Mouse (Mus musculus) adrenal gland, adult 18-20 months (tissue): ENCODE results near the gene A3galt2. TPM values are rescaled to one million over a fixed set of nuclear protein-coding genes. Genes with fewer than 3 reads are reported as not detected.

ENCODE experiments used
- DNase-seq, 2 experiments: peaks; one replicate each; pipeline ENCODE4 v3.0.0; 2021 to 2022; ENCODE audit warnings: low spot score in 2 of 2
- total RNA-seq, 2 experiments: library from RNA; stranded (reverse); gene quantifications; 1 replicate in 1 of 2; 2 replicates in 1 of 2; pipeline ENCODE4 v1.2.3; 2021

A3galt2 gene
- total RNA-seq, 2 experiments from 2014 or later = 0.17 to 0.42 TPM

DNA sequence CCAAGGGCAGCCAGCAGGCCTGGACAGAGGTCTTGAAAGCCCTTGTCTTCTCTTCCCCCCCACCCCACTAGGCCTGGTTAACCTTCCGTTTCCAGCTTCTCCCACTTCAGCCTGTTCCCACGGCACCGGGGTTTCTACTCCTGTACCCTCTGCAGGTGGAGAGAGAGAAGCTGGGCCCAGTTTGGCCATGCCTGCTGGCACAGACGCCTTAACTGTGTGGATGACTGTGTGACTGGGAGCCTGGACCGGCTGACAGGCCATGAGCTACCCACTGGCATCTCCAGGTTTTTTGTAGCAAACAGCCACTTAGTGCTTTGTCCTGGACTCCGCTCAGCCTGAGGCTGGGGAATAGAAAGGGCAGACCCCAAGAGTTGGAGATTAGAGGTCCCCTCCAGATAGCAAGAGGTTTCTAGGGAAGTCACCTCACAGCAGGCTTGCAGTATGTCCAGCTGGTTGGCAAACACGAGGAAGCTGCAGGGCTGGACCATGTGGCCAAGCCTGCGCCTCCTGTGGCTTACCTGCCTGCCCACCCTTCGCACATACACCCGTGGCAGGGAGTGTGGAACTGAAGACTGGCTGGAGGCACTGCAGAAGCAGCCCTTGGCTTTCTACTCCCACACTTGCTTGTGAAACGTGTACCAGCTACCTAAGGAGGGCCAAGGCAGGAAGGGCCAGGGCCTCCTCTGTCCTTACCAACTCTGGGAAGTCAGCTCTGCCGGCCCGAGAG lies 3.0 kb upstream of the A3galt2 start:
- DNase-seq = no peak

DNA sequence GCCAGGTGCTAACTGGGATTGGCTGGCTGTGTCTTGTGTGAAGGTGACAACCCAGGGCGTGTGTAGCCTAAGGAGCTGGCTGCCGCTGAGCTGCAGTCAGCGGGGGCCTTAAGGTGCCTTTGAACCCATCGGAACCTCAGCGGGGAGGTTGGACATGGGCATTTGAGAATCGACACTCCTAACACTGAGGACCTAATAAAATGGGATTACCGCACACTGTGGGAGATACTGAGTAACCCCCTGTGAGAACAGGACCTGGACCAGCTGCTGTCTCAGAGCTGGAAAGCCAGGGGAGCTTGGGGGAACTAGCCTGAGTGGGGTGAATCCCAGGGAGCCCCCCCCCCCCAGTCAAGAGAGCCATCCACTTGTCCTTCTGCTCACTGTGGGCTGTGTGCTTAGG lies 1.6 kb upstream of the A3galt2 start:
- no peak for DNase-seq

DNA sequence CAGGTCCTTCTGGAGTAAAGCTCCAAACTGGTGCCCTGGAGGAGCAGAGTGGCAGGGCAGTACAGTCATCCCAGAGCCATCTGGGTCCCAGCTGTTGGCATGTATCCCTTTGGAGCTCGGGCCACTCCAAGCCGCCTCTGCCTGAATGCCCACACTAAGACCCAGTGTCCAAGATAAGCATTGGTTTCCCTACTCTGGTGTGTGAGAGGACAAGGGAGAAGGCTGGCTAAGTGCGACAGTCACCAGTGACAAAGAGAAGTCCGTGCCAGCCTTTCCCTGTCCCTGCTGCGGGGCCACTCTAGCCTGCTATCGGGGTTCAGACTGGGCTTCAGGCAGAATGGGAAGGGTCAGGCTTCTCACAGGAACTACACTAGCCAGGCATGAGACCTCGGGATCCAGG lies 736 bp downstream of the A3galt2 start:
- no peak for DNase-seq

DNA sequence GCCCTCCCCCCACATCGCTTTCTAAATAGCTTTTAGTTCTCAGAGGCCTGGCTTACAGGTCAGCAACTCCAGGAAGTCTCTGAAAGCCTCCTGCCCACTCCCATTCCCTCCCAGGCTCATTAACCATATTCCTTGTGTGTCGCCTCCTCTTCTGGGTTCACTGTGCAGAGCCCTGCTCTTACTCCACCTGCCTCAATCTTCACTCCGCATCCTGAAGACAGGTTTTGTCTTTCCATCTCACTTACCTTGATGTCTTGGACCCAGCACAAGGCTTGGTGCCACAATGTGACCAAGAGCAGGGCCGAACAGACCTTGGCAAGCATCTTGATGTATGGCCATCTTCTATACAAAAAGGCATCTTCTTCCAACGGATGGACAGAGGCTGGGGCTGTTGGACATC lies 4.0 kb downstream of the A3galt2 start:
- DNase-seq = no peak

DNA sequence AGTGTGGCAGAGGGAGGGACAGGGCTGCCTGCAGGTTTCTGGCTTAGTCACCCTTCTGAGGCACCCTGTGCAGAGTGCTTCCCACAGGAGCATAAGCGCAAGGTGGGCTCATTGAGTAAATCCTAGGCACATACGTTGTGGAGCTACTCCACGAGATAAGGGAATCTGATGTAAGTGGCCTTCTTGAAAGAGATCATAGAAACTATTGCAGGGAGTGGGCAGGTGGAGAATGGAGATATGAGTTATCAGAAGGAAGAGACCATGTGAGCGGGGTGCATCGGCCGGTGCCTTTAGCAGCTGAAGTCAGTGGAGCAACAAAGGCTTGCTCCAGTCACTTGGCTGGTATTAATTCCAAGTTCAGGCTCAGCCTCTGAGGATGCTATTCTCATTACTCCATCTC lies 4.9 kb downstream of the A3galt2 start:
- no peak for DNase-seq

DNA sequence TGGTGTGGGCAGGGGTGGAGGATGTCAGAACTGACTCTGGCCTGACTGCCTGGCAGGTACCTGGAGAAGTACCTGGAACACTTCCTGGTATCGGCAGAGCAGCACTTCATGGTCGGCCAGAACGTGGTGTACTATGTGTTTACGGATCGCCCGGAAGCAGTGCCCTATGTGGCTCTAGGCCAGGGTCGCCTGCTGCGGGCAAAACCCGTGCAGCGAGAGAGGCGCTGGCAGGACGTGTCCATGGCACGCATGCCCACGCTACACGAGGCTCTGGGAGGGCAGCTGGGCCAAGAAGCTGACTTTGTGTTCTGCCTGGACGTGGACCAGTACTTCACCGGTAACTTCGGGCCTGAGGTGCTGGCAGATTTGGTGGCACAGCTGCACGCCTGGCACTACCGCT lies 11.8 kb downstream of the A3galt2 start:
- no peak for DNase-seq

DNA sequence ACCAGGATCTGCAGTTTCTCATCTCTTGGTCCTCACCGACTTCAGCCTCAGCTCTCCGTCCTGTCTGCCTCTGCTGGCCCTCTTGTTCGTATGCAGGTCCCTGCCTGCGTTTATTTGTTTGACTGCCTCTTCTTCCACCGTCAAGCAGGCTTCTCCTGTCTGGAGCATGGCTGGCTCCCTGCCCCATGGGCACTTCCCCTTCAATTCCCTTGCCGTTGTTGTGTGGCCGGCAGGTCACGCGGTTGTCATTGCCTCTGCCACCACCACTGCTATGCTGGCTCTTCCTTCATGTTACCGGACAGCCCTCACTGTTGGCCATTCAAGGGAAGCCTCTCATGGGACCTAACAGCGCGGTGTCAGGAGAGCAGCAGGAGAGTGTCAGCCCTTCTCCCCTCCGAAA lies 13.0 kb downstream of the A3galt2 start:
- no peak for DNase-seq

DNA sequence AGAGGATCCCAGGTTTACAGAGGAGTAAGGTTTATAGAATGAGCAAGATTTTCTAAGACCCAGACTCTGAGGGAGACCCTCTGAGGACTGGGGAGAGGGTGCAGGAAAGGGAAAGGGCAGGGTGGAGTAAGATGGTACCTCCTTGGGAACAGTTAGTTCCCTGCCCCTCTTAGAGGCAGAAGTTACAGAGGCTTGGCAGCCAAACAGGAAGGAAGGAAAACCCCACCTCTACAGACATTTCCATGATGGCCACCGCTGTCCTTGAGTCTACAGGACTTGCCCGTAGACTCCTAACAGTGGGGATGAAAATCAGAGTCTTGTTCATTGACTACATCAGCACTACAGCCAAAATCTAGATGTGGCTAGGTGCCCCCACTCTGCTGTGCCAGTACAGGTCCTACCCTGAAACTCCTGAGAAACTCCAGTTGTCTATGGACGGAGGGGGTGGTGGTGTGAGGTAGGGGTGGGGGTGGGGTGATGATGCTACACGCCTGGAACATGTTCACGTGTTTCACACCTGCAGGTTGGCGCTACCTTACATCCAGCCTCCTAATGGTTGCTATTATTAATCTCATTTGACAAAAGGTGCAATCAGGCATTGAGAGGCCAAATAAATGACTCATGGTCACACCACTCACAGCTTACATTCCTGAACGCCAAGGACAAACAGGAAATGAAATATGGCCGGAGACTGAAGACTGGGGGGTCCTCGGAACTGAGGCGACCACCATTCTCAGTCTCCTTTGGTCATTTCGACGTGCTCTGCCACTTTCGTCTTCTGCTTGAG lies 14.6 kb downstream of the A3galt2 start:
- no peak for DNase-seq

DNA sequence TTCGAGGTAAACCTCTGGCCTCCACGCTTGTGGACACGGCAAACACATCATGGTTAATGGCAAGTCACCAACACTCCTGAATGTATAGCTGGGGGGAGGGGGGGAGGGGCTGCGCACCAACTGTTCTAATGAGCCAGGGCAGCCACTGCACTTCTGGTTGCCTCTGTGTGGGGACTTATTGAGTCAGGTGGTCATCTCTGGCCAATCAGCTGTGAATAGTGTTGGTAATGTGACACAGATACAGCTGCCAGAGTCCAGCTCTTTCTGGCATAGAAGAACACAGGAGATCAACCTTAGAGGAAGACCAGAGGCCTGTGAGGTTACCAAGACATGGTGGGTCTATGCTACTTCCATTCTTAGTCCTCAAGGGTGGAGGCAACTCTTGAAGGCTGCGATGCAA lies 15.5 kb downstream of the A3galt2 start:
- DNase-seq = no peak

DNA sequence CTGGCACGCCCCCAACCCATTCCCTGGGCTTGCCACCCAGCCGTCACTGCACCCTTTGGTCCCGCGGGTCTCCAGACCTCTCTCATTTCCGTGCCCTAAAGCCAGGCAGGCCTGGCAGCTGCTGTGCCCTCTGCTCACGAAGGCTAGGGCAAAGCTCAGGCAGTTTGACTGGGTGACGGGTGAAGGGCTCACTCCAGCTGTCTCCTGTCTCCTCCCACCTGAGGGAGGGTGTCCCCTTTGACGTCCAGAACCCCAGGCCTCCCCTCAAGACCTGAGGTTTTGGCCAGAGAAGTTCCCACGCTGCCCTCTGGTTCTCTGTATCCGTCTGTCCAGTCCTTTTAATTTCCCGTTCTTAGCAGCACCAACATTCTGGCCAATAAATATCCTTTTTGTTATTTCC lies 18.7 kb downstream of the A3galt2 start:
- no peak for DNase-seq

DNA sequence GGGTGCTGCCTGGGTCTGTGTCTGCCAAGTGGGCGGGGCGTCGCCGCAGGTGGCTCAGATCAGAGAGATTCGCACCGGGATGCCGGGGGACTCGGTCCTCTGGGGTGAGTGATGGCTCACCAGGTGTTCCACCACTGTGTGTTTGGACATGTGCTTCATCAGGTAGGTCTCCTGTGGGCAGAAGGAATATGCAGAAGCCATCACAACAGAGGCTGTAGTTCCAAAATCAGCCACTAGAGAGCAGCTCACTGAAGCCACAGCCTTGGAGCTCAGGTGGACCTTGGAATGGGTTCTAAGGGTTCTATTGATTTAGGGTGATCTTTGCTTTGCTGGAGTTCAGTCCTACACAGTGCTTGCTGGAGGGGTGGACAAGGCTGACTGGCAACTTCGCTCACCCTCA lies 19.3 kb downstream of the A3galt2 start:
- DNase-seq = peak; percentile 46 to 50

DNA sequence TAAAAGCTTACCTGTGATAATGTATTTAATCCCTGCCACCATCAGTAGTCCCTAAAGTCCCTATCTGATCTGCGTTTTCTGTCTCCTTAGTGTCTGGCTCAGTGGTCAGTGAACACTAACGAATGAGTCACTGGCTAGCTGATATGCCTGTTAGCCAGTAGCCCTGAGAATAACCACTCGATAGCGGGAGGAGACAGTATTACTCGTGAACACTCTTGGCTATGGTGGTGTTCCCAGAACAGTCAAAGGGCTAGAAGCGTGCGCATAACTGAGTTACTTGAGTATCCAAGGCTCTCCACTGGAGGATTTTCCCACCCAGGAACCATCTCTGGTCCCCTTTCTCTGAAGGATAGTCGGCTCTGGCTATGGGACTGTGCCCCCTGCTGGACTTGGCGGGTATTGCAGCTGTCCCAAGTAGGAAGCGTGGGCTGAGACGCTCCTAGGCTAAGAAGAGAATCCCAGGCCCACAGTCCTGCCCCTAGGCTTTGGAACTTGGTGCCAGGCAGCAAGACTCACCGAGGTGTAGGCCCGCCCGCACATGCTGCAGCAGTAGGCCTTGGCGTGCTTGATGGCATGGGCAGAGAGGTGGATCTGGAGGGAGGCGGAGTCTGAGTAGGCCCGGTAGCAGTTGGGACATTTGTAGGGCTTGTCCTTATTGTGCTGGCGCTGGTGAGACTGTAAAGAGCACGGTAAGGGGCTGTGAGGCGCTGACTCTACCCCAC lies 21.6 kb downstream of the A3galt2 start:
- DNase-seq = peak; percentile 83 to 86

DNA sequence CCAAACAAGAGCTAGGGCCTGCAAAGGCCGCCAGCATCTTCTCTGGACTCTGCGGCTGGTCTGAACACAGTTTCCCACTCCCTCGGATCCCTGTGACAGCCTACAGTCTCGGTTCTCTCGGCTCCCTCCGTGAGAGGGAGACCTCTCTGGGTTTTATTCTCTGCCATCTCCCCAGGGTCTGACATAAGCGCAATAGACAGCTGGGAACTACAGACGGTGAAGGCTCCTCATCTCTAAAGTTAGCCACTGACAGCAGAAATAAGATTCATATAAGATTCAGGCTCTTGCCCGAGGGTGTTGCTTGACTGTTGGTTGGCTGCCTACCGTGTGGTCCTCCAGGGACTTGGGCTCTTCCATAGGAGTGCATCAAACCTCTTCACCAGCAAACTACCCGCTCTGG lies 22.4 kb downstream of the A3galt2 start:
- no peak for DNase-seq

DNA sequence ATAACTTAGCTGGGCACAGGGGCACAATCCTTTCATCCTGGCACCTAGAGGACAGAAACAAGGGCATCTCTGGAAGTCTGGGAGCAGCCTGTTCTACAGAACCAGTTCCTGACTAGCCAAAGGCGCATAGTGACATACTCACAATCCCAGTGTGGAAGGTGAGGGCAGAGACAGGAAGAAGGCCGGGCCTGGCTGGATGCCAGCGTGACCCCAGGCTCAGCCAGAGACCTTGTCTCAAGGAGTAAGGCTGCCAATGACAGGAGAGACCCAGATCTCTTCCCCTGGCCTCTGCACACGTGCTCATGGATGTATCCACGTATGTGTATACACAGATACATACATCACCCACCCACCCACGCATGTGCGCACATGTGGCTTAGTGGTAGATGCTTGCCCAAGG lies 26.9 kb downstream of the A3galt2 start:
- no peak for DNase-seq

DNA sequence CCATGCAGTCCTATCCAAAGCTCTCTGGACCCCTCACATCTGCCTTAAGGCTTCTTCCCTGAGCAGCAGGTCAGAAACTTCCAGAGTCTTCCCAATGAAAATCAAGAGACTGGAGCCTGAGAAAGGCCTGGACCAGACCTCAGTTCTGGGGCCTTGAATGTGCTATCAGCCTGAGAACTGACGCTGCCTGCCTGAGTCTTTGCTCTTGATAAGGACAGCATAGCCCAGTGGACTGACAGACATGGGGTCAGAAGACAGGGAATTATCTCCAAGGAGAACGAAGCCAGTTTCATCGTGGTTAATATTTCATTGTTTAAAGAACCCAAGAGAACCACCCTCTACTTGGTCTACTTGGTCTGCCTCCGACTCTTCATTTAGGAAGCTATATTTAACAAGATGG lies 27.5 kb downstream of the A3galt2 start:
- DNase-seq = no peak

DNA sequence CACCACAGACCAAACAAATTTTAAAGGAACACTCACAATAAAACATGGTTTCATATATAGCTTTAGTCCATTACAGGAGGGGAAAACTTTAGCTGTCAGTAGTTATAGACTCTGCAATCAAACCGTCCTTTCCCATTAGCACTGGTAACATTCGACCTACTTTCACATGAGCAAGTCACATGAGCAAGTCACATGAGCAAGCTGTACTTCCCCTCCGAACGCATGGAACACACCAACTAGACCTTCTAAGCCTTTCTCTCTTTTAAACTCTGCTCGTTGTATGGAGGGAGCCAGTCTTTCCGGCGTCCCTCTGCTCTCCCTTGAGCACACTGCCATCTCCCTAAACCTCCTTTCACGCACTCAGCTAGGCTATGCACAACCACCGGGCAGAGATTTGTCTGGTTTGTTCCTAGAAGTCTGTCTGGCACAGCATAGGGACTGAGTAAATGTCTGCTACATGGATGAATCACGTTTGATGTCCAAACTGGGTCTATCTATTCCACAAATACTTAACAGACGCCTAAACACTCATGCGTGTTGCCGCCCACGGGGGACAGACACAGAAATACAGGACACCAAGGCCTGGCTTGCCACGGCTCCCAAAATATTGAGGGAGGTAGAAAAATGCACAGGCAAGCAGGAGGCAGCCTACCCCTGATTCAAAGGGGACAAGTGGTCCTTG lies 29.9 kb downstream of the A3galt2 start:
- no peak for DNase-seq

DNA sequence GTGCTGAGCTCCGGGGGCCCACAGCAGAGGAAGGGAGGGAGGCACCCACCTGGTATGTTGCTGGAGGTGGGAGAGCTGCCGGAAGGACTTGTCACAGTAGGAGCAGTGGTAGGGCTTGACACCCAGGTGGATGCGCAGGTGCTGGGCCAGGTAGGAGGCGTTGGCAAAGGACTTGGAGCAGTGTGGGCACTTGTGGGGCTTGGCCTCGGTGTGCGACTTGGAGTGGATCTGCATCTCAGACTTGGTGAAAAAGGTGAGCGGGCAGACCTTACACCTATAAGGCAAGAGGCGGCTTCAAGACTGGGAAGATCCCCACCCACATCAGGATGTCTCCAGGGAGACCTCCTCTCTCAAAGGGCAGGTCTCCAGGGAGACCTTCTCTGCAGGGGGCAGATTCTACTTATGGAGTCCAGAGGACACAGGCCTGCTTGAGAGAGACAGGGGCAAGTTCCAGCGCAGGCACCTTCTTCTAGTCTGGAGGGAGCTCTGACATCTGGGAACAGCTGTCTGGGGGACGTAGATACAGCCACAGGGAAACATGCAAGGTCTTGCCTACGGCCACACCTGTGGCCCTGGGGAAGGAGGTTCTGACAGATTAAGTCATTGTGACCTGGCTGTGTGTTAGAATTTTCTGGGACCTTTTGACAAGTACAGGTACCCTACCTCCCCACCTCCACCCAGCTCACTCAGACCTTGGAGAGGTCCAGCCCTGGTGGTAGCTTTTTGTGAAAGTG lies 30.9 kb downstream of the A3galt2 start:
- DNase-seq = no peak

DNA sequence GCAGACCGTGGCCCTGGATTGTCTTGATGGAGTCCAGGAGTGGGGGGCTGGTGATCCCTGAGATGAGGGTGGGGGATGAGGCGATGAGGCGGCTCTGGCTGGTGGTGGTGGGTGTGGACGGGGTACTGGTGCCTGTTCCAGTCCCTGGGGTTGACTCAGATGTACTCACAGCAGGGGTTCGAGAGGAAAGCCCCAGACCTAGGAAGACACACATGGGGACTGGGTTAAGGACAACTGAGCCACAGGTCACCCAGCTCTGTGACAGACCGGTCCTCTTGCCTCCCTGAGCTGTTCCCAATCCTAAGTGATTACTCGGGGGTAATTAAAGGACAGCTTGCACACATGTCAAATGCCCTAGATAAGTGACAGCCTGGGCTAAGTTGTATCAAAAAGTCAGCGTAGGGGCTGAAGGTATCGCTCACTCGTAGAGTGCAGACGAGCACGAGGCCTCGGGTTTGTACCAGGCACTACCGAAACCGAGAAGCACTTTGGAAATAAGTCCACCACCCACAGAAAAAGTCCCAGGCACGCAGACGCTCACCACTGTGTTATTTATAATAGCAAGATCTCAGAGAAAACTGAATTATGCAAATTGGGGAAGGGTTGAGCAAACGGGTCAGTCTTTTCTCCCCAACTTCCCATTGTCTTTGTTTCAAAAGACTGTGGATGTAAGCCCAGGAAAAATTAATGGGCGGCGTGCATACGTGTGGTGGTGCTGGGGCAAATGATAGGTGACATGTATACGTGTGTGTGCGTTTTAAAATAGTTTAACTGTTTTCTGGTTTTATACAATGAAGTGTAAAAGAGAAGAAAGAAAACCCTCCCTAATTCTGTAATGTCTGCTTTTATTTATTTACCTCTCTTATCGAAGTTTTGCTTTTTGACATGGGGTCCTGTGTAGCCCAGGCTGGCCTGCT lies 32.1 kb downstream of the A3galt2 start:
- no peak for DNase-seq

DNA sequence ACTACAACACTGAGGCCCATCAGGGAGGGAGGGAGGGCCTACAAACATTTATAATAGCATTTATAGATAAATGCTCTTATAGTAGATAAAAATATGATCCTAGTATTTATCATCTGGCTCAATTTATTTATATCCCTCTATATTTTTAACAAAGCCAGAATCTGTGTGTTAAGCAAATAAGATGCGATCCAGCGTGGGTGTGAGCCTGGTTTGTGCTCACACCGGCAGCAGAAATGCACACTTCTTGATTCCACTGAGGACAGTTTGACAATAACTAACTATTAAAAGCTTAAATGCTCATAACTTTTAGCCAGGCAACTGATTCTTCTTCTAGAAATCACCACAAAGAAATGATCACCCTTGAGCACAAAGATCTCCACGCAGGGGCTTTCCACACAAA lies 32.9 kb downstream of the A3galt2 start:
- DNase-seq = no peak

DNA sequence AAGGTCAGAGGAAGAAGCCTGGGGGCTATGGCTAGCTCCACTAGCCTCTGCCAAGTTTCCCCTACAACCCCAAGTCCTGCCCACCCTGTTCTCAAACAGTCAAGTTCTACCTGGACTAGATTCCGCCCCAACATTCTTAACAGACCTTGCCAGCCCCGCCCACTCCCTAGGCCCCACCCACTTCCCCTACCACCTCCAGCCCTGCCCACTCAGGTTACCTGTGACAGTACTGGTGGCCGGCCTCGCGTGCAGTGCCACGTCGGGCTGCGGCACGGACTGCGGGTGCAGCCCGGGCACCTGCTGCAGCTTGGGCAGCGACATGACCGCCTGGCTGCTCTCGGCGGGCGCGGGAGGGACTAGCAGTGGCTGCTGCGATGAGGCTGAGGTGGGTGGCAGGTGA lies 34.5 kb downstream of the A3galt2 start:
- no peak for DNase-seq
